Mouse (Mus musculus): ENCODE data around the gene Mmp25. TPM values are rescaled to one million over a fixed set of nuclear protein-coding genes. Genes with fewer than 3 reads are reported as not detected.

Gene Mmp25
- 0.60 TPM for polyA plus RNA-seq (2017; shearing (Covaris generic))

GRCm38 (mm10) chr17:23644613-23645495 lies at the start of gene Mmp25:
TSS of gene Mmp25 (minus strand) at chr17:23645277.

DNA sequence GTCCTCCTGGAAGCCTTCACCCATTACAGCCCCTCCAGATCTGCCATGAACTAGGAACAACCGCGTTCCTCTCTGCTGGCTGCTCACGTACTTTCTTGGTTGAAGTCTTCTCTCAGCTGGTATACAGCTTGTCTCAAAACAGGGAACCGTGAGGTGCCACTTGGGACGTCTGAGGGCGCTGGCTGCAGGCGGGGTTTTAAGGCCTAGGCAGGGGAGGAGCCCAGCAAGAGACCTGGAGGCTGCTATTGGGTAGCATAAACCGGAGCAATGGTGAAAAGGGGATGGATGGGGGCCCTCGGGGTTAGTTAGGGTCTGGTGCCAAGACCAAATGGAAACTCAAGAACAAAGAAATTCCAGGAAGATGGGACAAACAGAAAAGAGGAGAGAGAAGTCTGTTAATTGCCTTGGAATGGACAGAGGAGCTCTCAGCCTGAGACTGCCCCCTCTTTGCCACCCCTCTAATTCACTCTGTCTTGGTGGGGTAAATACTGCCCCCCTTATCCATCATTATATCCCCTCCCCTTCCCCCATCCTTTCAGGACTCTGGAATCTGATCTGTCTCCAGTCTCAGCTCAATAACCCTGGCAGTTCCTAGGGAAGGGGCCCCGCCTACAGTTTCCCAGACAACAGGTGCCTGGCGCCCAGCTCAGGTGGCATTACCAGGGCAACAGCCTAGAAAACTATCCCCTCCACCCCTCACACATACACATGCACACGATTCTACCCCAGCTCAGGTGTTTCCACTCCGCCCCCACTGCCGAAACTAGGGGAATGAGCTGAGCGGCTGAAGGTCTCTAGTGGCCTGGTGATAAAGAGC lies 39.0 kb upstream of the Mmp25 start, which contains the start of gene Cldn9:
Gene Cldn9, minus strand, starts transcription at position 171 of the 817 bp plus-strand sequence.

GRCm38 (mm10) chr17:23679127-23679835 lies 34.2 kb upstream of the Mmp25 start, which contains the start of gene Cldn6:
TSS of gene Cldn6 (plus strand) at chr17:23679249.

DNA sequence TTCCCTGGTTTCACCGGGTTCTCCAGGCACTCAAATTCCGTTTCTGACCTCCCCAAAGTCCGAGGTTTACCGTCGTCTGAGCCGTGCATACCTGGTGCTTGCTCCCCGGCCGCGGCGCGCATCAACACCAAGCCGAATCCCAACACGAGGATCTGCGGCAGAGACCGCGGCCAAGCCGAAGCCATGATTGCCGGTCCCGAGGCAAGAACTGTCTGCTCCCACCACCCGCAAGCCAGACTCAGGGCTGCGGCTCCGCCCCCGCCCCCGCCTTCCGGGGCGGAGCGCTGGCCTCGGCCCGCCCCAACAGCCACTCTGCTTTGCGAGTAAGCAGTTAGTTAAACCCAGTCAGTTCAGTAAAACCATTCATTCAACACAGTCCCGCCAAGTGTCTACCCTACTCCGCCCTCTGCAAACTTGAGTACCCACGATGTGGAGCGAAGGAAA lies 32.2 kb upstream of the Mmp25 start, which contains the start of gene Tnfrsf12a:
Gene Tnfrsf12a, minus strand, starts transcription at position 233 of the 444 bp plus-strand sequence.

GRCm38 (mm10) chr17:23673424-23674073 lies 28.5 kb upstream of the Mmp25 start, which contains the start of the genes Hcfc1r1 and Thoc6:
TSS of gene Hcfc1r1 (plus strand) at chr17:23673596.
TSS of gene Thoc6 (minus strand) at chr17:23673882.

GRCm38 (mm10) chr17:23660117-23660875 lies 15.2 kb upstream of the Mmp25 start, which contains the start of gene Bicdl2:
TSS of gene Bicdl2 (plus strand) at chr17:23660506.

GRCm38 (mm10) chr17:23600641-23601622 lies 44.1 kb downstream of the Mmp25 start, which contains the start of gene Zscan10:
TSS of gene Zscan10 (plus strand) at chr17:23600856.

DNA sequence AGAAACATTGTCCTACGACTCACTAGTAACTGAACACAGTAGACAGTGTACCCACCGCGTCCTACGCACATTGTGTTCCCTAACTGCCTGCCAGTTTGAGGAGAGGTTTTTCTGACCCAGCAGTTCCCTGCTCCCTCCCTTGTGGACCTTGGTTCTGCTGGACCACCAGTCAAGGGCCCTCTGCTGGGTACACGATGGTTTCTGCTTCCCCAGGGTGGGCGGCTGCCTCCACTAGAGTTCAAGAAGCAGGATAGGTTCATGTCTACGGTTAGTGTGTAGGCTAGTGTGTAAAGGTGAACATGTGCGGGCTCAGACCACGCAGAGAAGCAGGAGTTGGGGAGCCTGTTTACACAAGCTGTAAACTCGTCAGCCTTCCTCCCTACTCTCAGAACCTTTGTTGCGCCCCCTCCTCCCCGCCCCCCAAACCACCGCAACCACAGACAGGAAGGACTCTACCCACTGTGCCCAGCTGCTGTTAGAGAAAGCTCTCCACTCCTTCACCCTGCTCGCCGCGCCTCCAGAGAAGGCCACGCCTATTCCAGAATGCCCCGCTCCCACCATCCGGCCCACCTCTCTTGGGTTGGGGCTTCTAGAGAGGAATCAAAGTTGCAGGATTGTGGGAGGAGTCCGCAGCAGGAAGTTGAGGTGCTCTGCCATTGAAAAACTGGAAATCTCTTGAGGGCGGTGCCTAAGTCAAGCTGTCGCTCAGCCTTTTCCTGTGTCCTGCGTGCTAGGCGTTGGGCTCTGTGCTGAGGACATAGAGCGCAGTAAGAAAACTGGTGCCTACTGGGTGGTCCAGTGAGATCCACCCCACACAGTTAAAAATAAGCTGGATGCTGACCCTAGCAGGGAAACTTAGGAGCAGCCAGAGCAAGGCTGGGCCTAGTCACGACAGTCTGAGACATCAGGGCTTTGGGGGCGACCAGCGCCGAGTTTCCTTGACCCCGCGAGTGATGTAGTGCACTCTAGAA lies 46.2 kb downstream of the Mmp25 start, which contains the start of gene Zfp13:
Gene Zfp13, minus strand, starts transcription at position 906 of the 971 bp plus-strand sequence.

Other genes with a start within 250 kb of the Mmp25 start
- gene Vmn2r117, start 165.6 kb downstream of the Mmp25 start, polyA plus RNA-seq (2017; shearing (Covaris generic)): not detected
- gene Zfp213, start 81.0 kb downstream of the Mmp25 start, polyA plus RNA-seq (2017; shearing (Covaris generic)): 14.2 TPM
- gene Zfp13, start 45.8 kb downstream of the Mmp25 start, polyA plus RNA-seq (2017; shearing (Covaris generic)): not detected
- gene Zscan10, start 44.4 kb downstream of the Mmp25 start, polyA plus RNA-seq (2017; shearing (Covaris generic)): 0.89 TPM
- not detected for gene Bicdl2, start 15.2 kb upstream of the Mmp25 start, polyA plus RNA-seq (2017; shearing (Covaris generic))
- 64.9 TPM for gene Hcfc1r1, start 28.3 kb upstream of the Mmp25 start, polyA plus RNA-seq (2017; shearing (Covaris generic))
- gene Thoc6, start 28.6 kb upstream of the Mmp25 start, polyA plus RNA-seq (2017; shearing (Covaris generic)): 31.2 TPM
- gene Tnfrsf12a, start 32.2 kb upstream of the Mmp25 start, polyA plus RNA-seq (2017; shearing (Covaris generic)): 6.5 TPM
- not detected for gene Cldn6, start 34.0 kb upstream of the Mmp25 start, polyA plus RNA-seq (2017; shearing (Covaris generic))
- gene Cldn9, start 38.7 kb upstream of the Mmp25 start, polyA plus RNA-seq (2017; shearing (Covaris generic)): not detected
- gene 1520401A03Rik, start 77.5 kb upstream of the Mmp25 start, polyA plus RNA-seq (2017; shearing (Covaris generic)): not detected
- gene Pkmyt1, start 81.1 kb upstream of the Mmp25 start, polyA plus RNA-seq (2017; shearing (Covaris generic)): 19.9 TPM
- 8.8 TPM for gene Paqr4, start 95.6 kb upstream of the Mmp25 start, polyA plus RNA-seq (2017; shearing (Covaris generic))
- 5.7 TPM for gene Kremen2, start 100.6 kb upstream of the Mmp25 start, polyA plus RNA-seq (2017; shearing (Covaris generic))
- 31.6 TPM for gene Flywch1, start 126.3 kb upstream of the Mmp25 start, polyA plus RNA-seq (2017; shearing (Covaris generic))
- 4.9 TPM for gene Flywch2, start 140.8 kb upstream of the Mmp25 start, polyA plus RNA-seq (2017; shearing (Covaris generic))
- 454 TPM for gene Srrm2, start 145.3 kb upstream of the Mmp25 start, polyA plus RNA-seq (2017; shearing (Covaris generic))
- gene Elob, start 183.9 kb upstream of the Mmp25 start, polyA plus RNA-seq (2017; shearing (Covaris generic)): 708 TPM
- gene Prss33, start 190.8 kb upstream of the Mmp25 start, polyA plus RNA-seq (2017; shearing (Covaris generic)): 0.49 TPM
- gene Prss32, start 198.6 kb upstream of the Mmp25 start, polyA plus RNA-seq (2017; shearing (Covaris generic)): not detected
- 5.6 TPM for gene Prss41, start 198.9 kb upstream of the Mmp25 start, polyA plus RNA-seq (2017; shearing (Covaris generic))
- not detected for gene Prss21, start 222.8 kb upstream of the Mmp25 start, polyA plus RNA-seq (2017; shearing (Covaris generic))
- gene Dcpp1, start 235.6 kb upstream of the Mmp25 start, polyA plus RNA-seq (2017; shearing (Covaris generic)): not detected
- not detected for gene Dcpp2, start 235.6 kb upstream of the Mmp25 start, polyA plus RNA-seq (2017; shearing (Covaris generic))